11 mouse cellular contexts compared by ENCODE assay signal in the genomic region with DNA sequence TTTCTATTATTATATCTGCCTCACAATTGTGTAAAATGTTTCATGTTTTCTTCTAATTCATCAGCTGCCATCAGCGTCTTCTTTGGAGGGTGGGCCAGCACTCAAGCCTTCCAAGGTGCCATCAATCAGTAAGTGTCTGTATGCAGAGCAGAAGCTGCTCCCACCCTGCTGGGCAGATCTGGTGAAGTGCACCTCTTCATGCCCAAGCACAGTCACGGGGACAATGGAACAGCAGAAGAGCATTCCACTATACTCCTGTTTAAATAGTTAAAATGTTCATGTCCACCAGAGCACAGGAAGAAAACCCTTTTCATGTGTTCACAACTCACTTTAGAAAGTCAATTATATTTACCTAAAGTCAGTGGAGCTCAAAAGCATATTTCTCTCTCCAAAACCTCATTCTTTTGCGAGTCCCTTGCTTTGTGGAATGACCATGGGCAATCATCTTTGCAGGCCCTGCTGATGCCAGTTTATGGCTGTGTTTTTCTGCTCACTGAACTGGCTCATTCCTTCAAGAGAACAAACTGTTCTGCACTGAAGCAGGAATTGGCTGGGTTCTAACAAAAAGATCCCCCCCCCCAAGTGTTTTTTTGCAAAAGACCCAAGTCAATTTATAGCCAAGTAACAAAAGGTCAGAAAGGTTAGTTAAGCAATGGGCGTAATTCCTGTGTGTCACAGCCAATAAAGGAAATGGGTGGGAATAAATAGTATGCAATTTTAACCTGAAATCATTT.
DNase-seq lines count a peak whose midpoint lies in the region; ATAC-seq and TF ChIP-seq lines count a peak whose summit lies in the region.
"Had no signal": no experiment of that assay in that cellular context is flagged by ENCODE, and none has a peak within 500 bp of the region (broad histone marks: within the 10 kb centered on the region; RNA-seq: fewer than 3 reads in every experiment).

No protein-coding gene starts in this region.

- no peak for ATAC-seq in midbrain, postnatal 0 days (ENCODE audit: low FRiP score)

- peak overlapping the region; percentile 88 for H3K27ac ChIP-seq in gastrocnemius, adult 2 months
- H3K27ac ChIP-seq in midbrain, postnatal 0 days (ENCODE audit: low read depth, low read length): peak overlapping the region; percentile 39; the same call in 1 of the 2 replicates
- no peak overlapping the region for H3K27ac ChIP-seq in midbrain, embryonic 10.5 days (replicated peaks)
- peak overlapping the region; percentile 94 for H3K27ac ChIP-seq in olfactory bulb, adult 2 months (ENCODE audit: insufficient read depth, low read depth, low read length)
- H3K27ac ChIP-seq: hindbrain, embryonic 12.5 days had no signal

- peak; percentile 42 for DNase-seq in gastrocnemius, adult 2 months
- DNase-seq in gastrocnemius, postnatal 10 days: no peak
- DNase-seq in midbrain, postnatal 0 days (ENCODE audit: low spot score): peak; percentile 62
- DNase-seq in midbrain, embryonic 10.5 days (ENCODE audit: low spot score): no peak
- DNase-seq in kidney, adult 8-10 months: peak; percentile 70 to 76
- no peak for DNase-seq in right cerebral cortex, postnatal 14 days
- no peak for DNase-seq in right cerebral cortex, adult 18-20 months
- DNase-seq: cerebellum, adult 8-10 months had no signal

- no peak overlapping the region for H3K4me3 ChIP-seq in gastrocnemius, adult 2 months
- no peak overlapping the region for H3K4me3 ChIP-seq in midbrain, postnatal 0 days (ENCODE audit: low read depth, low read length)
- H3K4me3 ChIP-seq in midbrain, embryonic 10.5 days: no peak overlapping the region
- no peak overlapping the region for H3K4me3 ChIP-seq in olfactory bulb, adult 2 months (ENCODE audit: insufficient read depth, low read depth, low read length)
- H3K4me3 ChIP-seq: hindbrain, embryonic 12.5 days; megakaryocyte, embryonic 14.5 days had no signal

- H3K27me3 ChIP-seq in midbrain, postnatal 0 days (ENCODE audit: insufficient read depth, low read length): no peaks in the 10 kb centered on the region
- no peaks in the 10 kb centered on the region for H3K27me3 ChIP-seq in midbrain, embryonic 10.5 days (ENCODE audit: low read depth, poor library complexity, severe bottlenecking)
- H3K27me3 ChIP-seq: hindbrain, embryonic 12.5 days had no signal

- no peak overlapping the region for H3K9ac ChIP-seq in midbrain, postnatal 0 days (replicated peaks; ENCODE audit: low read length, poor library complexity, severe bottlenecking)
- H3K9ac ChIP-seq: hindbrain, embryonic 12.5 days had no signal

- TF ChIP-seq CTCF in gastrocnemius, adult 2 months (IDR thresholded peaks at IDR 0.05): no peak
- no peak for TF ChIP-seq CTCF in midbrain, postnatal 0 days (IDR thresholded peaks at IDR 0.05)
- TF ChIP-seq CTCF in olfactory bulb, adult 2 months (IDR thresholded peaks at IDR 0.05; ENCODE audit: insufficient read depth, low read depth, low read length): no peak

- no peak for TF ChIP-seq POLR2A in olfactory bulb, adult 2 months (IDR thresholded peaks at IDR 0.05; ENCODE audit: insufficient read depth, low read depth, low read length)

- H3K4me1 ChIP-seq in midbrain, postnatal 0 days (ENCODE audit: insufficient read depth, low read length): no peaks in the 10 kb centered on the region
- H3K4me1 ChIP-seq in midbrain, embryonic 10.5 days: no peaks in the 10 kb centered on the region
- 0 out of 2 replicates have a peak, but pooled peaks cover 2% of the 10 kb centered on the region for H3K4me1 ChIP-seq in olfactory bulb, adult 2 months (ENCODE audit: control insufficient read depth, insufficient read depth, low read length)
- H3K4me1 ChIP-seq: hindbrain, embryonic 12.5 days; megakaryocyte, embryonic 14.5 days had no signal

- no peaks in the 10 kb centered on the region for H3K9me3 ChIP-seq in midbrain, postnatal 0 days (ENCODE audit: low read length)
- H3K9me3 ChIP-seq in midbrain, embryonic 10.5 days (replicated peaks): no peaks in the 10 kb centered on the region
- H3K9me3 ChIP-seq: hindbrain, embryonic 12.5 days; megakaryocyte, embryonic 14.5 days had no signal

- intact Hi-C loops in gastrocnemius, adult 2 months (cut with DNase I): loop anchor here (5.0 kb wide), 4 partner anchors 42 to 77 kb away; partner anchors contain the start of genes Lpin3 and Zhx3

- H3K4me2 ChIP-seq in midbrain, postnatal 0 days (ENCODE audit: low read depth, low read length, poor library complexity, severe bottlenecking): no peak overlapping the region
- H3K4me2 ChIP-seq: hindbrain, embryonic 12.5 days had no signal

- 72% methylated on average over 4 of the region's 4 CpGs for WGBS in midbrain, postnatal 0 days
- 76% methylated on average over 4 of the region's 4 CpGs for WGBS in midbrain, embryonic 10.5 days
- WGBS in olfactory bulb, adult 2 months: 61% methylated on average over 4 of the region's 4 CpGs

- no peaks in the 10 kb centered on the region for H3K36me3 ChIP-seq in midbrain, postnatal 0 days (ENCODE audit: insufficient read depth, low read length)
- no peaks in the 10 kb centered on the region for H3K36me3 ChIP-seq in midbrain, embryonic 10.5 days
- H3K36me3 ChIP-seq: hindbrain, embryonic 12.5 days had no signal

Comparison
In these comparisons a context has a peak if more than half of its experiments do, and no peak if none do; other contexts are left out.
1. DNase-seq: peak in gastrocnemius, adult 2 months (single experiment), midbrain, postnatal 0 days (single experiment) and kidney, adult 8-10 months (2 of 2); none in gastrocnemius, postnatal 10 days (single experiment), midbrain, embryonic 10.5 days (single experiment), right cerebral cortex, postnatal 14 days (single experiment) and right cerebral cortex, adult 18-20 months (single experiment).